Mouse (Mus musculus): ENCODE data around the gene Tgds.

DNA sequence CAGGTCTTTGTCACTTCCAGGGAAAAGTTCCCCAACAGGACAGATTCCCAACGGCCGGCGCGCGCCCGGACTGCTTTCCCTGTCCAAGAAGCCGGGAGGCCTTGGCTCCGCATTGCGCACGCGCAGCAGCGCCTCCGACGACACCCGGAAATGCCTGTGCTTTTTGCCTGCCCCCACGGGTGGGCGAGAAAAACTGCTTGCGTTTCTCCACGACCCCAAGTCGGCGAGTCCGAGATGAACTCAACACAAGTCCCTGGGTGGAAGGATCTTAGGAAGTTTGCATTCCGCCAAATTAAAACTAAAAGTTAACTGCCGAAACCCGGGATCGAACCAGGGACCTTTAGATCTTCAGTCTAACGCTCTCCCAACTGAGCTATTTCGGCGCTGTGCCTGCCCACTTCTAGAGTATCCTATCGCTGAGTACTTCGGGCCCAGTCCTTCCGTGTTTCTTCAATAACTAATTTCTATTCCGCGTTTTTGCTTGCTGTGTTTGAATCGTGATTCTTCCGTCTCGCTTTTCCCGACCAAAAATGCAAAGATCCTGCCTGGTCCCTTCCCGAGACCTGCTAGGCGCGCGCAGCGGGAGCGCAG lies 43.2 kb downstream of the Tgds start:
- TF ChIP-seq POLR2A (IDR thresholded peaks at IDR 0.05; ENCODE audit: control insufficient read depth, extremely low read depth, insufficient read depth, low read length, poor library complexity) (no peak), CTCF (IDR thresholded peaks at IDR 0.05; ENCODE audit: borderline replicate concordance, control insufficient read depth, extremely low read depth, insufficient read depth, low read length, poor library complexity) (no peak)
